In the genomic region with DNA sequence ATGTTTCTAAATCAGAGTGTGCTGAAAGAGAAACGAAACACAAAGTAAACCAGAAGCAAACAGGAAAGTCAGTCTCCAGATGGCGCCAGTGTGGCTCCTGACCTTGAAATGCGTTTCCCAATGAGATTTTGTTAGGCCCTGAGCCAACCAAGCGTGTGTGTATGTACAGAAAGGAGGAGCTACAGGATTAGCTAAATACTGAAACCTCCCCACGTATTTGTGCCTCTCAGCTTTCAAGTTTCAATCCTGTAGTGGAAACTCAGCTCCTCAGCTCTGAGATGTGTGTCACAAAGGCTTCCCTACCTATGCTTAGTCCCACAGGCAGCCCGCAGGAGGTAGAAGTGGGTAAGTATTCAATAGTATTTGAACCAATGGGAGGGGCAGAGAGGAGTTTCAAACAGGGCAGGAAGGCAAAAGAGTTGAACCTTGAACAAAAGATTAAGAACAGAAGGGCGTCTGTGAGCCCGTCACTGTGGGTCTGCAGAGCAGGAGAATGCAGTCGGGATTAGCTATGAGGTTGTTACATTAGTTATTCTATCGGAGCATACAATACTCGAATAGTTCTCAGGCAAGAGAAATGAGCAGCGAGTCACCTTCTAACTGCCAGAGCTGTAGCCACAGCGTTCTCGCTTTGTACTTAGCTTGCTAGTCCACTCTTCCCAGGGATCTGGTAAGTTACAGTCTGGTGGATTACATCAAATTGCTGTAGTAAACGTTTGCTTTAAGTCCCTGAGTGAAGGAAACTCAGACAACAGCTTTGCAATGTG, we compare ENCODE assay signal across 8 mouse cellular contexts. TPM values are rescaled to one million over a fixed set of nuclear protein-coding genes. Genes with fewer than 3 reads are reported as not detected.
DNase-seq lines count a peak whose midpoint lies in the region; ATAC-seq and TF ChIP-seq lines count a peak whose summit lies in the region.

Clec2d (plus strand) TSS at position 213 of the 767 bp plus-strand sequence.

- peak within 1 kb of the TSS; percentile 73 to 100 (median 100) for H3K4me3 ChIP-seq in CH12.LX (replicated peaks in 1 of 3; ENCODE audit: low read depth in 2 of 3, low read length in 2 of 3, poor library complexity in 1 of 3)
- H3K4me3 ChIP-seq in heart, embryonic 13.5 days = peak within 1 kb of the TSS; percentile 67
- H3K4me3 ChIP-seq in kidney, postnatal 0 days (replicated peaks; ENCODE audit: low read depth, low read length) = peak within 1 kb of the TSS; percentile 56
- peak within 1 kb of the TSS; percentile 64 to 83 for H3K4me3 ChIP-seq in liver, embryonic 14.5 days (ENCODE audit: insufficient read depth in 1 of 2, low read depth in 2 of 2, low read length in 2 of 2)
- peak within 1 kb of the TSS; percentile 44 for H3K4me3 ChIP-seq in stomach, embryonic 15.5 days (replicated peaks)

- TF ChIP-seq RAD21 in CH12.LX (IDR thresholded peaks at IDR 0.05; ENCODE audit: low read depth, low read length) = peak; percentile 72

- peaks cover 20 to 24% of the 10 kb centered on the region in 2 experiments for H3K36me3 ChIP-seq in CH12.LX (replicated peaks in 1 of 2; ENCODE audit: control insufficient read depth in 1 of 2, insufficient read depth in 1 of 2, low read length in 1 of 2)
- H3K36me3 ChIP-seq in heart, embryonic 13.5 days = peaks cover 24% of the 10 kb centered on the region
- H3K36me3 ChIP-seq in kidney, postnatal 0 days (ENCODE audit: insufficient read depth, low read length) = 0 out of 2 replicates have a peak, but pooled peaks cover 3% of the 10 kb centered on the region
- H3K36me3 ChIP-seq in liver, embryonic 14.5 days (replicated peaks; ENCODE audit: control insufficient read depth, insufficient read depth, low read depth) = peaks cover 4% of the 10 kb centered on the region; the same call in 1 of the 2 replicates
- H3K36me3 ChIP-seq in stomach, embryonic 15.5 days = 0 out of 2 replicates have a peak, but pooled peaks cover 5% of the 10 kb centered on the region

- DNase-seq in CH12.LX (ENCODE audit: extremely low read depth) = peak; percentile 96
- DNase-seq in c-Kit-negative CD71-positive TER-119-positive erythroid progenitor cells, embryonic 14.5 days (ENCODE audit: low read depth, low spot score) = peak; percentile 28
- DNase-seq in fibroblast of lung, adult 2 months (ENCODE audit: low read depth) = peak; percentile 97
- DNase-seq in kidney, postnatal 0 days (ENCODE audit: low spot score) = peak; percentile 97
- peak; percentile 71 to 82 (median 76) for DNase-seq in liver, embryonic 14.5 days (ENCODE audit: low read depth in 3 of 3, low spot score in 3 of 3)
- peak; percentile 53 for DNase-seq in neural tube, embryonic 10.5 days (ENCODE audit: extremely low spot score, low spot score)

- peak in 1 of 2 experiments; percentile 82; a peak in 2 of 4 replicates for TF ChIP-seq CTCF in CH12.LX (conservative IDR thresholded peaks at IDR 0.05 in 1 of 2, IDR thresholded peaks at IDR 0.05 in 1 of 2; ENCODE audit: low read depth in 2 of 2, low read length in 2 of 2)
- peak; percentile 79 for TF ChIP-seq CTCF in kidney, postnatal 0 days (IDR thresholded peaks at IDR 0.05; ENCODE audit: low read depth)
- TF ChIP-seq CTCF in liver, embryonic 14.5 days (IDR thresholded peaks at IDR 0.05; ENCODE audit: low read depth) = peak; percentile 71

- peaks cover 0 to 24% of the 10 kb centered on the region in 2 experiments; a peak in 2 of 4 replicates for H3K4me1 ChIP-seq in CH12.LX (ENCODE audit: control insufficient read depth in 1 of 2, insufficient read depth in 2 of 2)
- H3K4me1 ChIP-seq in heart, embryonic 13.5 days = peaks cover 11% of the 10 kb centered on the region
- no peaks in the 10 kb centered on the region for H3K4me1 ChIP-seq in kidney, postnatal 0 days (replicated peaks; ENCODE audit: insufficient read depth, low read length)
- peaks cover 0 to 2% of the 10 kb centered on the region in 2 experiments; a peak in 1 of 4 replicates for H3K4me1 ChIP-seq in liver, embryonic 14.5 days (replicated peaks; ENCODE audit: control insufficient read depth in 2 of 2, insufficient read depth in 2 of 2, low read length in 1 of 2)
- no peaks in the 10 kb centered on the region for H3K4me1 ChIP-seq in stomach, embryonic 15.5 days

- H3K27me3 ChIP-seq in CH12.LX (replicated peaks) = no peaks in the 10 kb centered on the region
- H3K27me3 ChIP-seq in heart, embryonic 13.5 days (replicated peaks) = no peaks in the 10 kb centered on the region
- H3K27me3 ChIP-seq in kidney, postnatal 0 days (ENCODE audit: insufficient read depth, low read length) = no peaks in the 10 kb centered on the region
- H3K27me3 ChIP-seq in liver, embryonic 14.5 days (ENCODE audit: control insufficient read depth, insufficient read depth, low read length) = no peaks in the 10 kb centered on the region
- no peaks in the 10 kb centered on the region for H3K27me3 ChIP-seq in stomach, embryonic 15.5 days (replicated peaks)

- peak within 1 kb of the TSS; percentile 45 for H3K4me2 ChIP-seq in CH12.LX (ENCODE audit: insufficient read depth, low read depth, poor library complexity, severe bottlenecking)
- H3K4me2 ChIP-seq in heart, embryonic 13.5 days = peak within 1 kb of the TSS; percentile 67
- H3K4me2 ChIP-seq in kidney, postnatal 0 days (ENCODE audit: low read length) = peak within 1 kb of the TSS; percentile 57
- peak within 1 kb of the TSS; percentile 66 for H3K4me2 ChIP-seq in liver, embryonic 14.5 days (ENCODE audit: low read depth)
- H3K4me2 ChIP-seq in stomach, embryonic 15.5 days = peak within 1 kb of the TSS; percentile 42

- H3K9me3 ChIP-seq in CH12.LX (replicated peaks; ENCODE audit: low read length) = no peaks in the 10 kb centered on the region
- H3K9me3 ChIP-seq in heart, embryonic 13.5 days = no peaks in the 10 kb centered on the region
- no peaks in the 10 kb centered on the region for H3K9me3 ChIP-seq in kidney, postnatal 0 days (replicated peaks; ENCODE audit: low read length)
- no peaks in the 10 kb centered on the region for H3K9me3 ChIP-seq in liver, embryonic 14.5 days (ENCODE audit: control insufficient read depth, low read length)
- H3K9me3 ChIP-seq in stomach, embryonic 15.5 days = no peaks in the 10 kb centered on the region

- in situ Hi-C loops in CH12.LX (cut with MboI; ENCODE audit: low pct_ligation_motif_present, low pct_unique_long_range_greater_than_20kb, low sequenced_read_pairs) = loop anchor here (5.0 kb wide), 1 partner anchor 52 kb away; no protein-coding TSS in a partner anchor

- WGBS in heart, embryonic 13.5 days = 5% methylated on average over 15 of the region's 15 CpGs
- under 1% methylated on average over 15 of the region's 15 CpGs for WGBS in kidney, postnatal 0 days
- WGBS in liver, embryonic 14.5 days (ENCODE audit: insufficient replicate concordance) = under 1% methylated on average over 15 of the region's 15 CpGs
- WGBS in stomach, embryonic 15.5 days = 2% methylated on average over 15 of the region's 15 CpGs

- H3K27ac ChIP-seq in CH12.LX (ENCODE audit: insufficient read depth, low read depth) = peak within 1 kb of the TSS; percentile 99
- H3K27ac ChIP-seq in heart, embryonic 13.5 days (replicated peaks) = peak within 1 kb of the TSS; percentile 97
- peak within 1 kb of the TSS; percentile 97 for H3K27ac ChIP-seq in kidney, postnatal 0 days
- peak within 1 kb of the TSS; percentile 79 for H3K27ac ChIP-seq in liver, embryonic 14.5 days
- H3K27ac ChIP-seq in stomach, embryonic 15.5 days = peak within 1 kb of the TSS; percentile 93

- no peak; the same call in 1 of the 2 replicates for TF ChIP-seq EP300 in CH12.LX (IDR thresholded peaks at IDR 0.05; ENCODE audit: low read length)
- TF ChIP-seq EP300 in liver, embryonic 14.5 days (IDR thresholded peaks at IDR 0.05; ENCODE audit: low read depth) = peak; percentile 41; the same call in 1 of the 2 replicates

- H3K79me2 ChIP-seq in CH12.LX (replicated peaks; ENCODE audit: control insufficient read depth, extremely low read depth, insufficient read depth, poor library complexity, severe bottlenecking) = peaks cover 45% of the 10 kb centered on the region

- dilution Hi-C loops in CH12.LX (cut with MboI; ENCODE audit: extremely low pct_ligation_motif_present, extremely low pct_unique_long_range_greater_than_20kb, low sequenced_read_pairs) = no loop called here

- peak; percentile 63 for ATAC-seq in heart, embryonic 13.5 days (ENCODE audit: extremely low read depth, insufficient number of reproducible peaks, low FRiP score, low TSS enrichment)
- peak; percentile 92 for ATAC-seq in kidney, postnatal 0 days (replicated peaks; ENCODE audit: low FRiP score, low read depth)
- peak; percentile 90 for ATAC-seq in liver, embryonic 14.5 days (ENCODE audit: insufficient read depth)
- ATAC-seq in stomach, embryonic 15.5 days (ENCODE audit: insufficient read depth, low FRiP score, low read depth) = peak; percentile 89

- peak; percentile 98 for TF ChIP-seq POLR2A in CH12.LX (IDR thresholded peaks at IDR 0.05; ENCODE audit: low read depth, low read length)

- peak within 1 kb of the TSS; percentile 100 for H3K9ac ChIP-seq in CH12.LX (ENCODE audit: insufficient read depth, low read depth)
- H3K9ac ChIP-seq in heart, embryonic 13.5 days = peak within 1 kb of the TSS; percentile 86
- H3K9ac ChIP-seq in kidney, postnatal 0 days (ENCODE audit: low read depth, low read length) = peak within 1 kb of the TSS; percentile 77
- peak within 1 kb of the TSS; percentile 74 for H3K9ac ChIP-seq in liver, embryonic 14.5 days (replicated peaks)
- peak within 1 kb of the TSS; percentile 45; the same call in 1 of the 2 replicates for H3K9ac ChIP-seq in stomach, embryonic 15.5 days

TF ChIP-seq in CH12.LX, 34 proteins besides CTCF, POLR2A, EP300 and RAD21 (continues in another document):
- peak; percentile 88 for TF ChIP-seq IRF4 (IDR thresholded peaks at IDR 0.05; ENCODE audit: low read depth, low read length)
- TF ChIP-seq JUN (IDR thresholded peaks at IDR 0.05; ENCODE audit: insufficient read depth, low read depth, low read length) = peak; percentile 29
- TF ChIP-seq JUND (conservative IDR thresholded peaks at IDR 0.05; ENCODE audit: low read depth, low read length) = 0 out of 2 replicates have a peak, but pooled peaks have one; percentile 28
- TF ChIP-seq MAX (IDR thresholded peaks at IDR 0.05; ENCODE audit: low read length) = 0 out of 2 replicates have a peak, but pooled peaks have one; percentile 31
- peak; percentile 62; the same call in 1 of the 2 replicates for TF ChIP-seq CHD2 (IDR thresholded peaks at IDR 0.05; ENCODE audit: low read length)
- peak; percentile 52 for TF ChIP-seq ELF1 (IDR thresholded peaks at IDR 0.05; ENCODE audit: low read depth, low read length)
- peak; percentile 80; the same call in 1 of the 2 replicates for TF ChIP-seq MAZ (IDR thresholded peaks at IDR 0.05; ENCODE audit: low read depth, low read length)

RNA-seq across cellular contexts. Expression of gene Clec2d, which starts in this region (rescaled TPM):
- 50.7 and 53.4 TPM in 2 replicates for total RNA-seq in CH12.LX (2012; rRNA removed)
- total RNA-seq in CH12.LX (2014; rRNA removed) = 19.7 and 25.9 TPM in 2 replicates
- 5.1 and 6.0 TPM in 2 replicates for polyA plus RNA-seq in CH12.LX (2012; ENCODE audit: insufficient read length, low read depth)
- polyA plus RNA-seq in heart, embryonic 13.5 days (2015; fragmentation: Nextera tagmentation; extraction: Ambion mirVana) = 0.11 and 0.20 TPM in 2 replicates
- 1.0 and 1.4 TPM in 2 replicates for polyA plus RNA-seq in kidney, postnatal 0 days (2015; fragmentation: Nextera tagmentation; extraction: Ambion mirVana)
- 2.1 and 6.6 TPM in 2 replicates for polyA plus RNA-seq in liver, embryonic 14.5 days (2012; rRNA removed)
- polyA plus RNA-seq in liver, embryonic 14.5 days (2014; fragmentation: Nextera tagmentation; extraction: Ambion mirVana) = 0.19 and 0.22 TPM in 2 replicates
- polyA plus RNA-seq in stomach, embryonic 15.5 days (2015; fragmentation: Nextera tagmentation; extraction: Ambion mirVana) = 0.85 and 1.1 TPM in 2 replicates

Comparison
In these comparisons a context has a peak if more than half of its experiments do, and no peak if none do; other contexts are left out.
1. Peak in every context shown above with its lines: DNase-seq, ATAC-seq, H3K4me3 ChIP-seq and H3K27ac ChIP-seq.
2. Peak in ATAC-seq, H3K4me3 ChIP-seq, H3K27ac ChIP-seq, H3K9ac ChIP-seq and H3K4me2 ChIP-seq in heart, embryonic 13.5 days; RNA of the gene not detected or under 1 TPM.
3. DNase-seq: peak in every context shown above with its lines; median percentile 97 in fibroblast of lung, adult 2 months; 97 in kidney, postnatal 0 days; 96 in CH12.LX; 76 in liver, embryonic 14.5 days; 53 in neural tube, embryonic 10.5 days; 28 in c-Kit-negative CD71-positive TER-119-positive erythroid progenitor cells, embryonic 14.5 days.
4. H3K4me3 ChIP-seq: peak in every context shown above with its lines; median percentile 100 in CH12.LX; 74 in liver, embryonic 14.5 days; 67 in heart, embryonic 13.5 days; 56 in kidney, postnatal 0 days; 44 in stomach, embryonic 15.5 days.
5. H3K9ac ChIP-seq: peak in every context shown above with its lines; median percentile 100 in CH12.LX; 86 in heart, embryonic 13.5 days; 77 in kidney, postnatal 0 days; 74 in liver, embryonic 14.5 days; 45 in stomach, embryonic 15.5 days.